Mouse (Mus musculus): ENCODE results near the gene Xcr1. TPM values are rescaled to one million over a fixed set of nuclear protein-coding genes. Genes with fewer than 3 reads are reported as not detected.

The Xcr1 gene
- polyA plus RNA-seq, 1 experiment from 2014 or later: not detected

DNA sequence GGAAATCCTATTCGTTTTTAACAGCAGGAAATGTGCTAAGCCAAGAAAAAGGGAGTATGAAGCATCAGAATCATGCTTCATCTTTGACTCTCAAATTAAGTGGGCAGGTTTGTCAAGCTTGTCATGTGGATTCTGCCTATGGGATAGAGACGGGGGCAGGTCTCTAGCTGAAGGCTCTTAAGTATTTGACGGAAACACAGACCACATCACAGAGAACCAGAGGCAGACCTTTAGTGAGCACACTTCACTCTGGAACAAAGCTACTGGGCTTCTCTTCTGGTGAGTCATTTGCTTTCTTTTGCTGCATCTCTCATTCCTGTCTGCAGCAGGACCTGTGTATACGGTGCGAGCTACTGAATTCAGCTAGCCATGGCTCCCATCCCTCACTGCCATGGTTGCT, 55.6 kb downstream of the Xcr1 start, which contains the start of gene Cxcr6:
Cxcr6 (plus strand) TSS at position 209 of the 400 bp plus-strand sequence.
- no peak for DNase-seq (ENCODE audit: low spot score)
- no peaks in the 10 kb centered on the region for H3K27me3 ChIP-seq (ENCODE audit: low read depth, poor library complexity, severe bottlenecking)
- H3K36me3 ChIP-seq: peaks cover 14% of the 10 kb centered on the region
- H3K9me3 ChIP-seq (replicated peaks): no peaks in the 10 kb centered on the region
- no peaks in the 10 kb centered on the region for H3K4me1 ChIP-seq
- no peak within 1 kb of the TSS for H3K4me3 ChIP-seq
- 88% methylated on average over 5 of the region's 5 CpGs for WGBS
- H3K27ac ChIP-seq: no peak within 1 kb of the TSS

DNA sequence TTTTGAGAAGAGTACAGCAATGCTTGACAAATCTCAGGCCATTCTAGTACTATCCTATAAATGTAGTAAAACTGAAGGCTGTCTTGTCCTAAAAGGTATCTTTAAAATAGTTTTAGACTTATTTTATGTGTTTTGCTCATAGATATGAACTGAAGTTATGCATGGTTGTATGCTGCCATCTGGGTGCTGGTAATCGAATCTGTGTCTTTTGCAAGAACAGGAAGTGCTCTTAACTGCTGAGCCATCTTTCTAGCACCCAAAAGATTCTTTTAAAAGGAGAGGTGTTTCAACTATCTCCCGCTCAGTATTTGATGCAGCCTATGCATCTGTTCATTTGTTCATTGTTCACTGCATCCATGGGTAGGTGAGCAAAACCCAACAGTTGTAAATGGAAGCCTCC, 56.6 kb downstream of the Xcr1 start:
- Histone ChIP-seq H3K4me3 (no peak overlapping the region), H3K4me1 (no peaks in the 10 kb centered on the region), H3K27me3 (ENCODE audit: low read depth, poor library complexity, severe bottlenecking) (no peaks in the 10 kb centered on the region), H3K27ac (no peak overlapping the region), H3K9me3 (replicated peaks) (no peaks in the 10 kb centered on the region), H3K36me3 (peaks cover 15% of the 10 kb centered on the region)
- no peak for DNase-seq (ENCODE audit: low spot score)
- 95% methylated on average over 2 of the region's 2 CpGs for WGBS

DNA sequence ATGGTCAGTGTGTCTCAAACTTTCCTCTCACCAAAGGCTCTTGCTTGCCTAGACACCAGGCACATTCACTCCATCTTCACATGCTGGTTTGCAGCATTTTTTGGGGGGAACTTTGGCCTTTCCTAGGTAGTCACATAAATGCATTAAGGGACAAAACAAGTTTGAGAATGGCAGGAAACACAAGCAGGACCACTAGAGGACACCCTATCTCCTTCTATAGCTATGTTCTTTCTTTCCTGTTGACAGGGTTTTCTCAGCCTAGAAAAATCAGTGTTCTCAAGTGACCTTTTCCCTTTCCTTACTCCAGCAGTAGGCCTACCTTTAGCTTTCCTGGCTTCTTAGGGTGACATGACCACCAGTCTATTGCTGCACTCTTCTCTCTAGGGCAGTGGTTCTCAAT, 58.9 kb downstream of the Xcr1 start:
- peaks cover 10% of the 10 kb centered on the region for H3K36me3 ChIP-seq
- H3K9me3 ChIP-seq (replicated peaks): no peaks in the 10 kb centered on the region
- no peaks in the 10 kb centered on the region for H3K4me1 ChIP-seq
- H3K4me3 ChIP-seq: no peak overlapping the region
- H3K27me3 ChIP-seq (ENCODE audit: low read depth, poor library complexity, severe bottlenecking): no peaks in the 10 kb centered on the region
- no peak overlapping the region for H3K27ac ChIP-seq
- DNase-seq (ENCODE audit: low spot score): no peak

DNA sequence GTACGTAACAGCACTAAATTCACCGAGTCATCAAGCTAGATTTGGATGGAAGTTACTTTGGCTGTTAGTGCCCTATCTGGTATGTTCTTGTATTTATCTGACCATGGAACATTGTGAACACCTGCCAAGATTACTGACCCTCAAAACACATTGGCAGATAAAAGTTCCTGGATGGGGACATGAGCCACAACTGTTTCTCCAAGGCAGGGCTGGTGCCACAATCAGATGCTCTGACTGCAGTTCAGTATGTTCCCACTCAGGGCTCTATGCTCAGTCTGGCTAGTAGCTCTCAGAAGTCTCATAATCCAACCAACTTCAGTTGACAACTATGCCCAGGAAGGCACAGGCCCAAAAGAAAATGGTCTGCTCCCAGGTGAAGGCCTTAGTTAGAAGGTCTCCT, 59.4 kb downstream of the Xcr1 start:
- Histone ChIP-seq H3K27me3 (ENCODE audit: low read depth, poor library complexity, severe bottlenecking) (no peaks in the 10 kb centered on the region), H3K4me1 (no peaks in the 10 kb centered on the region), H3K27ac (no peak overlapping the region), H3K36me3 (peaks cover 12% of the 10 kb centered on the region), H3K4me3 (no peak overlapping the region), H3K9me3 (replicated peaks) (no peaks in the 10 kb centered on the region)
- DNase-seq (ENCODE audit: low spot score): no peak
- WGBS: 94% methylated on average over 2 of the region's 2 CpGs

Other genes with a start within 250 kb of the Xcr1 start
- 0.15 and 0.20 TPM in 2 replicates for gene Slc6a20b, start 229.5 kb downstream of the Xcr1 start, polyA plus RNA-seq (2016; fragmentation: Nextera tagmentation; extraction: Ambion mirVana)
- 0.06 and 0.10 TPM in 2 replicates for gene Ccr9, start 183.6 kb downstream of the Xcr1 start, polyA plus RNA-seq (2016; fragmentation: Nextera tagmentation; extraction: Ambion mirVana)
- 0.08 TPM in 1 of 2 replicates, not detected in the other for gene Slc6a20a, start 183.1 kb downstream of the Xcr1 start, polyA plus RNA-seq (2016; fragmentation: Nextera tagmentation; extraction: Ambion mirVana)
- 35.3 and 35.6 TPM in 2 replicates for gene Lztfl1, start 144.3 kb downstream of the Xcr1 start, polyA plus RNA-seq (2016; fragmentation: Nextera tagmentation; extraction: Ambion mirVana)
- 0.15 and 0.19 TPM in 2 replicates for gene Cxcr6, start 55.6 kb downstream of the Xcr1 start, polyA plus RNA-seq (2016; fragmentation: Nextera tagmentation; extraction: Ambion mirVana)
- gene Fyco1, start 10.1 kb downstream of the Xcr1 start, polyA plus RNA-seq (2016; fragmentation: Nextera tagmentation; extraction: Ambion mirVana): 8.4 and 10.6 TPM in 2 replicates
- 0.38 and 0.61 TPM in 2 replicates for gene Ccr1, start 106.7 kb upstream of the Xcr1 start, polyA plus RNA-seq (2016; fragmentation: Nextera tagmentation; extraction: Ambion mirVana)
- not detected in 2 replicates for gene Ccr1l1, start 116.4 kb upstream of the Xcr1 start, polyA plus RNA-seq (2016; fragmentation: Nextera tagmentation; extraction: Ambion mirVana)
- not detected in 2 replicates for gene Ccr3, start 159.9 kb upstream of the Xcr1 start, polyA plus RNA-seq (2016; fragmentation: Nextera tagmentation; extraction: Ambion mirVana)
- gene Ccr2, start 239.9 kb upstream of the Xcr1 start, polyA plus RNA-seq (2016; fragmentation: Nextera tagmentation; extraction: Ambion mirVana): 0.14 and 0.48 TPM in 2 replicates

Data from limb, embryonic 10.5 days (tissue).